Mouse (Mus musculus) gastrocnemius, adult 18-20 months (tissue): ENCODE data around the gene Dync1i2. TPM values are rescaled to one million over a fixed set of nuclear protein-coding genes. Genes with fewer than 3 reads are reported as not detected.

ENCODE experiments used
- DNase-seq: peaks from one replicate; pipeline ENCODE4 v3.0.0; 2021; ENCODE audit warnings: low spot score
- total RNA-seq, 2 experiments: library from RNA; stranded (reverse); gene quantifications; 2 replicates each; pipeline ENCODE4 v1.2.3; 2021

The Dync1i2 gene
- total RNA-seq, 2 experiments from 2014 or later = 40.4 to 42.3 TPM

GRCm38 (mm10) chr2:71268691-71269090, 57.2 kb downstream of the Dync1i2 start:
- no peak for DNase-seq

- no peak for DNase-seq
Measured at GRCm38 (mm10) chr2:71269332-71269731, 57.8 kb downstream of the Dync1i2 start.

- DNase-seq = no peak
Measured at GRCm38 (mm10) chr2:71270085-71270484, 58.6 kb downstream of the Dync1i2 start.

- DNase-seq = peak; percentile 52
Measured at GRCm38 (mm10) chr2:71273955-71274679, 62.6 kb downstream of the Dync1i2 start.

- DNase-seq = no peak
Measured at GRCm38 (mm10) chr2:71275734-71276133, 64.2 kb downstream of the Dync1i2 start.

- DNase-seq = no peak
Measured at GRCm38 (mm10) chr2:71278791-71279775, 67.6 kb downstream of the Dync1i2 start.

- no peak for DNase-seq
Measured at GRCm38 (mm10) chr2:71281981-71282380, 70.5 kb downstream of the Dync1i2 start.

GRCm38 (mm10) chr2:71290107-71290775, 78.7 kb downstream of the Dync1i2 start:
- DNase-seq = no peak

GRCm38 (mm10) chr2:71291566-71291965, 80.1 kb downstream of the Dync1i2 start:
- DNase-seq = no peak

- no peak for DNase-seq
Measured at GRCm38 (mm10) chr2:71293983-71294382, 82.5 kb downstream of the Dync1i2 start.

- DNase-seq = no peak
Measured at GRCm38 (mm10) chr2:71294489-71294888, 83.0 kb downstream of the Dync1i2 start.

- DNase-seq = no peak
Measured at GRCm38 (mm10) chr2:71295844-71296243, 84.3 kb downstream of the Dync1i2 start.

GRCm38 (mm10) chr2:71297501-71297900, 86.0 kb downstream of the Dync1i2 start:
- DNase-seq = no peak

GRCm38 (mm10) chr2:71298729-71299128, 87.2 kb downstream of the Dync1i2 start:
- DNase-seq = no peak

GRCm38 (mm10) chr2:71302156-71302663, 90.7 kb downstream of the Dync1i2 start:
- no peak for DNase-seq

GRCm38 (mm10) chr2:71303221-71303620, 91.7 kb downstream of the Dync1i2 start:
- DNase-seq = no peak

- DNase-seq = no peak
Measured at GRCm38 (mm10) chr2:71304821-71305220, 93.3 kb downstream of the Dync1i2 start.

GRCm38 (mm10) chr2:71306357-71306756, 94.9 kb downstream of the Dync1i2 start:
- DNase-seq = no peak

- DNase-seq = no peak
Measured at GRCm38 (mm10) chr2:71309726-71310125, 98.2 kb downstream of the Dync1i2 start.

GRCm38 (mm10) chr2:71312067-71312466, 100.6 kb downstream of the Dync1i2 start:
- DNase-seq = no peak
